Mouse (Mus musculus) c-Kit-positive CD71-negative TER-119-negative erythroid progenitor cells, embryonic 14.5 days (primary cell): Measurements from ENCODE around the gene Spns1.
"Not testable (repeated sequence)": the region's sequence is repeated elsewhere in the genome, so short reads cannot be mapped to it uniquely, and the experiment has no call there.

Experiments
- DNase-seq: peaks from one replicate; pipeline ENCODE4 v3.0.0-alpha.2; 2013; ENCODE audit warnings: low read depth

The Spns1 gene

DNA sequence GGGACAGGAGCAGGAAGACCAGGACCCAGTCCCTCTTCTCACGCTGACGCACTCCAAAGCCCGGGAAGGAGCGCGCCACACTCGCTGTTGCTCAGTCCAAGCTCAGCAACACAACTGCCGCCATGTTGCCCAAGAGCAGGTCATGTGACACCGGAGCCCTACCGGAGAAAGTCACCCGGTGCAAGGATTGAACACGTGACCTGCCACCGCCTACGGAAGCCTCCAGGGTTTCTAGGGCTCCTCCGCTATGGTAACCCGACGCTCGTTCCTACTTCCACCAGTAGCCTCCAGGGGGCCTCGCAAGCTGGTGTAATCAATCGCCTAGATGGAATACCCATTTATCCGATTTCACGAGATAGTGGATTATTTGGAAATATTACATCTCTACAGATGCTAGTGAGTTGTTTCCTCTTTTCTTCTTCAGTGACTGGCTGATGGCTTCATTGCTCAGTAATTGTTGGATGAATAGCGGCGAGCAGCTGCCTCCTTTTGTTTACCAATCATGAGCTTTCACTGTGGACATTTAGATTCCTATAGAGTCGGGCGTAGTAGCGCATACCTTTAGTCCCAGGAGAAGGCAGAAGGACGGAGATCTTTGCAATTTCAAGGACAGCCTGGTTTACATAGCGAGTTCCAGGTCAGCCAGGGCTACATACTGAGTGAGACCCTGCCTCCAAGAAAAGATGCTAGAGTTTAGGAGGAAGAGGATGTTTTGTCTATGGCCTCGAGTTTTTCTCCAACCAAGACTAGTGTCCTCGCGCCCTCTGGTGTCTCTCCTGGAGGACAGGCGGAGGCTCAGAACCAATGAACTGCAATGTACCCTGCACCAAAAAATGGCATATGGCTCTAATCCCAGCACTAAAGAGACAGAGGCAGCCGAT lies at the start of gene Spns1:
TSS of gene Spns1 (minus strand) at position 173 of the 881 bp plus-strand sequence.
- DNase-seq, result peak; percentile 97

- DNase-seq, result no peak
These were observed 46.9 kb upstream of the Spns1 start for GRCm38 (mm10) chr7:126424161-126424560.

DNA sequence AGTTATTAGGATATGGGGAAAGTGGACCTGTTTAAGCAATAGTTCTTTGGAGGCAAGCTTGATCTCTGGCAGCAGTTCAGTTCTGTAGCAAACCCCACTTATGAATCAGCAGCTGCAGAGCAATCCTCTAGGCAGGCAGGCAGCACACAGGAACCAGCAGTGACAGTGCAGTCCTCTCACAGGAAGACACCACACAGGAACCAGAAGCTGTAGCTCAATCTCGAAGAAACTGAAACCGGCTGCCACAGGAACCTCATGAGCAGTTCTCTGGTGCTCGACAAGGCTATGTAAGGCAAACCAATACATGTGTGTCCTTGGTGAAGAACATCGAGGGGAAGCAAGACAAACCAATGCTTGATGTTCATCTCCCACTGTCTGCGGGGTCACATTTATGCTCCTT lies 44.5 kb upstream of the Spns1 start:
- no peak for DNase-seq

DNA sequence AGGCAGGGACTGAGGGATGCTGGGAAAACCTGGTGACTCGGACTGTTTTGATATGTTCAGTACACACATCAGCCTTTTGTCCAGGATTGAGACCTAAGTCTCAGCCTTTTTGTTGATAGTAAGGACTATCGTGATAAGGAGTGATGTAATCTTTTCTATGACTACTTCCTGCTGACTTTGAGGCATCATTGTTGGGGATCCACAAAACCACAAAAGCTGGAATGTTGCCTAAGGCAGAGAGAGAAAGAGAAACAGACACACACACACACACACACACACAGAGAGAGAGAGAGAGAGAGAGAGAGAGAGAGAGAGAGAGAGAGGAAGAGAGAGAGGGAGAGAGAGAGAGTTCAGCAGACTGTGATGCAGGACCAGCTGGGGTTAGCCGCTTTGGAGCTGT lies 41.2 kb upstream of the Spns1 start:
- no peak for DNase-seq

DNA sequence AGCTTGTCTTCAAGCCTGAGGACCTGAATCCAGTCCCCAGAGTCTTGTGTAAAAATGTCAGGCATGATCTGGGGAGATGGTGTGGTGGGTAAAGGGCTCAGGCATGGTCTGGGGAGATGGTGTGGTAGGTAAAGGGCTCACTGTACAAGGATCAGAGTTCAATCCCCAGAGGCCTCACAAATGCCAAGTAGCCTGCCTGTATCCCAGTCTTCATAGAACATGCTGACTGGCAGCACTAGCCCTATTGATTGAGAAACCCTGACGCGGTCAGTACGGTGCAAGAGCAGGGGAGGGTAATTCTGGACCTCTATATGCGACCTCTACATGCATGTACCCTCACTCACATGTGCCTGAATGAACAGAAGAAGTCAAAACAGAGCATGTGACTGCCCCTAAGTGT lies 40.4 kb upstream of the Spns1 start:
- DNase-seq, result no peak

- no peak for DNase-seq
These were observed 39.8 kb upstream of the Spns1 start for GRCm38 (mm10) chr7:126417045-126417444.

DNA sequence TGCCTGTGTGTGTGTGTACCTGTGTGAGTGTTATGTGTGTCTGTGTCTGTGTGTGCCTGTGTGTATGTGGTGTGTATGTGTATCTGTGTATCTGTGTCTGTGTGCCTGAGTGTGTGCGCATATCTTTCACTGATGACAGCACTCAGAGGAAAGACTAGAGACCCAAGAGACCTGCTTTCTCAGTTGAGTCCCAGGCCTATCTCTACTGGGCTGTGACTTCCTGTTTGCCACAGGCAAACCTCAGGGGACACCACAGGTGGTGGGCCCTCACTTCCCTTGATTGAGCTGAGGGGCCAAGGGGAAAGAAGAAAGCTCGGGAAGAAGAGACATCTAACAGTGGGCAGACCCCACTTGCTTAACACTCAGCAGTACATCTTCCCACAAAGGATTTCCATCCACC lies 39.4 kb upstream of the Spns1 start:
- no peak for DNase-seq

DNA sequence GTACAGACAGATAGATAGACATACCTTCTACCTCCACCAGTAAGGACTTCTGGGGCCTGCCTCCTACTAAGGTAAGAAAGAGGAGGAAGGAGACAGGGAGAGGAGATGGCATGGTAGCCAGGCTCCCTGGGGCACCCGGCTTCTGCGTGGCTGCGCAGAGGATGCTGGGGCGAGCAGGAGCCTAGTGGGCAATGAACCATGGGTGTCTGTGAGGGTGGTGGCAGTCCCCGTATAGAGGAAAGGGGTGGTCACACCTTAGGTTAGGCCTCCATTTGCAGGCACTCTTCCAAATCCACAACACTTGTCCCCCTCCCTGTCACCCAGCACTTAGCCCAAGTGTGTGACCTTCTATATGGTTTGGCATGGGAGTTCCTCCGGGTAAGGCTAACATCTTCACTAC lies 37.5 kb upstream of the Spns1 start, which contains the start of gene Cd19:
TSS of gene Cd19 (minus strand) at position 165 of the 400 bp plus-strand sequence.
- no peak for DNase-seq

DNA sequence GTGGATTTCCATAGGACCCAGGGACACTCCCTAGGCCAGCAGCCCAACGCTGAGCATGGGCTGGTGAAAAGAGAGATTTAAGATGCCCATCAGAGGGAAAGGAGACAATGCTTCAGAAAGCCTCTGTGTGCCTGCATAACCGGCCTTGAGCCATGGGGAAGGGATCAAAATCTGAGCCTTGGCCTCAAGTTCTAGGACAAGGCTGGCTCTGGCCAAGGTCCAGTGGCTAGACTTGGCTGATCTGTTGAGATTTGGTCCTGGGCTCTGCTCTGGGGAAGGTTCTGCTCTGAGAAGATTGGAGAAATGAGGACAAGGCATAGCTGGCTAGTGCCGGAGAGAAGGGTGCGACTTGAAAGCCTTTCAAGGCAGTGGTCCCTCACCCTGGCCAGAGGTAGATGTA lies 33.8 kb upstream of the Spns1 start:
- no peak for DNase-seq

GRCm38 (mm10) chr7:126408686-126409085 lies 31.4 kb upstream of the Spns1 start:
- DNase-seq, result no peak

GRCm38 (mm10) chr7:126402518-126402917 lies 25.3 kb upstream of the Spns1 start:
- not testable (repeated sequence) for DNase-seq

DNA sequence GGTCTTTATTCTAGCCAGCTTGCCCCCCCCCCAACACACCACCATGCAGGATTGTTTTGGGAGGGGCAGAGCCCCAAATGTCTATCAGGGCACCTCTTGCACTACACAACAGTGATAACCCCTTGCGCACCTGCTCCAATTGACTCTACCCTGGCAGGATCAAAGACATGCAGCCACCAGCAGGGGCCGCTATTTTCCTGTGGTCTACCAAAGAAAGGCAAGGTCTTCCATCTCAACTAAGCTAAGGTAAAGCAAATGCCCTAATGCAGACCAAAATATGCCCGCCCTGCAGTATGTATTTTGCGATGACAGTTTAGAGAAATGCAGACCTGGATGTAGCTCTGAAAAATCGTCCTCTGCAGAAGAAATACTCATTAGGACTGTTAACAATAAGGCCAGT lies 22.3 kb upstream of the Spns1 start:
- DNase-seq, result peak; percentile 90

- no peak for DNase-seq
These were observed 20.6 kb upstream of the Spns1 start for GRCm38 (mm10) chr7:126397822-126398221.

DNA sequence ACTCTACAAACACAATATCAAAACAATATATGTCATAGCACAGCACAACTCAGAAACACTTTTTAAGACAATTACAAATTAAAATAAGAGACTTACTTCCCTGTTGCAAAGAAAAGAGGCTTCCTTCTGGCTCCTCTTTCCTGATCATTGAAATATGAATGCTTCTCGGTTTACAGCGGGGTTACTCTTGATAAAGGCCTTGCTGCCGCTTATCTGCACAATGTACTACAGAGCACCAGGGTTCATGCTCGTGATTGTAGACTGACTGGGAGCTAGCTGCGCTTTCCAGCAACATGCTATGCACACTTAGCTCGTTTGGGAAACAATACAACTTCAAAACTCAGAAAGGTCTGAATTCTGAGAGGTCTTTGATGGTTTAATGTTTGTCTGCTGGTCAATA lies 20.0 kb upstream of the Spns1 start:
- no peak for DNase-seq

- peak; percentile 98 for DNase-seq
These were observed 19.3 kb upstream of the Spns1 start, which contains the start of gene Nfatc2ip for GRCm38 (mm10) chr7:126396298-126397119. Gene Nfatc2ip (minus strand): TSS chr7:126396737.

- DNase-seq, result not testable (repeated sequence)
These were observed 15.0 kb upstream of the Spns1 start for GRCm38 (mm10) chr7:126392086-126392884.

DNA sequence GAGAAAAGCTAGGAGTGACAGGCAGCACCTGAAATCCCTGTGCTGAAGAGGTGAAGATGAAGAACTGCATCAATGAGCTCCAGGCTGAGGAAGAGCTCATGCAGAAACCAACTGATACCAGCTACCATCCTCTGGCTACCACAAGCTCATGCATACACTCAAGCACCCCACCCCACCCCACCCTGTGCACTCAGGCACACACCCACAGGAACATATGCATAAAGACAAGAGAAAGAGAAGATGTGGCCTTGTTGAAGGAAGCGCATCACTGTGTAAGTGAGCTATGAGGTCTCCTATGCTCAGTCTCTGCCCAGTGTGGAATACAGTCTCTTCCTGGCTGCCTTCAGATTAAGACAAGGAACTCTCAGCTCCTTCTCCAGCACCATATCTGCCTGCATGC lies 10.9 kb upstream of the Spns1 start:
- DNase-seq, result no peak

- DNase-seq, result no peak
These were observed 6.3 kb upstream of the Spns1 start for GRCm38 (mm10) chr7:126383565-126383964.

DNA sequence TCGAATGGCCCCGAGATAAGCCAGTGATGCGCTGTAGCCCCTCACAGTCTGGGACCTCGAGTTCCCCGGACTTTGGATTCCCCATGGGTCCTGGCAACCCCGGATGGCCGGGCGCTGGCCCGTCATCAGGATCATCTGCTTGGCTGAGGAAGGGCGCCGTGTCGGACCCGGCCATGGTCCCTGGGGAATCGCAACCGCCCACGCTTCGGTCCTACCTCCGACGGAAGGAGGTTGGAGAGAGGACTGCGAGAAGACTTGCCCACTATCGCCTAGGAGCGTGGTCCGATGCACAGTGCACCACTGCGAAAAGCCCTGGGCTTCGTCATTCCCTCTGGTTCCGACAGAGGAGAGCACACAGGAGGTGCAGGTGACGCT lies 360 bp downstream of the Spns1 start:
- no peak for DNase-seq

DNA sequence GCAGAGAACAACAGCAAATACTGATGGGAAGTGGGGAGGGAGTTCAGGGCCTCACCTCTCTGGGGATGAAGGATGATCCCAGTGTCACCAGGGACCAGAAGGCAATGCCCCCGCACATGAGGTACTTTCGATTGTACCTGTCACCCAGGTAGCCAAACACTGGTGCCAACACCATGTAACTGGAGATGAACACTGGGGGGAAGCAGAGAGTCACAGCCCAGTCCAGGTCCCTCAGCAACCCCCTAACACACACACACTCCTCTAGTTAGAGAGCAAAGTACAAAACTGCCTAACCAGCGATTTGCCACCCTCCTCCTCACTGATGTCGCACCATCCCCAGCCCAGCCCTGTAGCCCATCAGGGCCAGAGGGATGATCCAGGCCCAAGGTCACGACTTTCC lies 2.2 kb downstream of the Spns1 start:
- no peak for DNase-seq

DNA sequence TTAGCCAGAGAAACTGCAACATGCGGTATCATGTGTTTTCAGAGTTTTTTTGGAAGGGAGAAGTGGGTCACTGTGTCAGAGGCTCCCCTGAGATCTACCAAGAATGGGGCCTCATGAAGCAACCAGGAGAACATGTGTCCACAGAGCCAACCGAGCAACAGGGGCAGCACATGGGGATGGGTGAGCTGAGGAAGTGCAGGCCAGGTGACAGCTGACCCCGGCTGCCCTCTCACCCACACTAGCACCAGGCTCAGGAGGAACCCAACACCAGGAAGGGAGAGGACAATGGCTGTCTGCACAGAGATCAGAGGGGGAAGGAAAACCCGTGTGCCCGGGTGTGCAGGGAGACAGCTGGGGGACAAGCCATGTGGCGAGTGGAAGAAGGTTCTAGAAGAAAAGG lies 2.7 kb downstream of the Spns1 start:
- DNase-seq, result no peak

DNA sequence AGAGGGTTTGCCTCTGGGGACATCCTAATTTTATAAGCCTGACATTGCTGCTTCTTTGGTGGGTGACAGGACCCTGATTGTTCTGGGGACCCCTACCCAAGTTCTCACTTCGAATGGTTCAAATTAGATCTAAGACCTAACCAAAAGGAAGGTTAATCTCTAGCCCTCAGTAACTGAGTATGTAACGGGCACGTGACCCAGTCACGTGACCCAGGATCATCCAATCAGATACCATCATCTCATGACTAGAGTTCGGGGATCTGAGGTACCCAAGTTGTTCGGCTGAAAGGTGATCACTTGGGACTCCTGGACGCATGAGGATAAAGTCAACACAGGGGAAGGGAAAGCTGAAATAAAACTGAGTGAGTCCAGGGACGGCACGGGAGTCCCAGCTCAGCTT lies 4.2 kb downstream of the Spns1 start:
- no peak for DNase-seq
